Mouse (Mus musculus) embryonic stem cell, embryonic (primary cell): ENCODE data around the gene Gm11492.

Experiments
- CTCF ChIA-PET, 4 experiments: fragments of 300-600 bp in 2 of 4; fragments of 350-600 bp in 2 of 4; sonication (Branson Sonifier 250); formaldehyde crosslinking; loops; one replicate each; lab custom pipeline; 2022; ENCODE audit warnings: inconsistent platforms in 2 of 4; lab: Charles Lee
- POLR2A ChIA-PET, 4 experiments: fragments of 300-600 bp in 2 of 4; fragments of 350-600 bp in 2 of 4; sonication (Branson Sonifier 250); formaldehyde crosslinking; loops; one replicate each; lab custom pipeline; 2022; ENCODE audit warnings: antibody characterized with exemption in 4 of 4, inconsistent platforms in 1 of 4; lab: Charles Lee

Gene Gm11492

DNA sequence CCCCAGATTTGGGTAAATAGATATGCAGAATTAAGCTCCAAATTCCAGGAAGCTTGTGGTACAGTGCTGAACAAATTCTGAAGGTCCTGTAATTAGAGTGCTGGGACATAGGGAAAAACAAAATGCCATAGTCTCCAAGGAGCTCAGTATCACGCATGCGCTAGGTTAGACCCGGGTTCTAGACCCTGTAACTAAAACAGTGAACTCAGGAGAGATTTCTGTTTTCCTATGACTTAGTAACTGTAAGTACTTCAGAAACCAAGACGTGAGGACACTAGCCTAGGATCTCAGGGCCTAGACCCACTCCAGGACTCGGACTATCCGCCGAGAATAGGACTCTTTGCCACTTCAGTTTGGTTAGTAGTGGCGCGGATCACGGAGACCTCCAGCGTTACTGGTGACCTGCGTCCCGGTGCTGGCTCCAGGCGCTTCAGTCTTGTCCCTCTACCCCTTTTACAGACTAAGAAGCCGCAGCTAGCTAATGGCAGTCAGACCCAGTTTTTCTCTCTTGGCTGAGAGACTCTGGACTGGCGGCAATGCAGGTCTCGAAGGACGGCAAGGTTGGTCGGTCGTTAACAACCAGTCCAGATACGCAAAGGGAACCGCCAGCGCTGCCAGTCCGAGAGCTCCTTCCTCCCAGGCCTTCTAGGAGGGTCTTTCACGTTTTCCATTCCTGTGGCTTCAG, 24.5 kb downstream of the Gm11492 start:
- ChIA-PET POLR2A (interaction anchor here (0.5 to 8.3 kb wide), 88 partner anchors 8 to 808 kb away, joined by 3 to 139 read pairs (median 4); partner anchors contain the start of genes Hsf5 (in 3 of the 4), Srsf1 (in 2 of the 4), Tspoap1 (in 2 of the 4) and Rad51c (in 1 of the 4)), CTCF (interaction anchor here (0.6 to 1.6 kb wide), 6 partner anchors 12 to 212 kb away, joined by 3 to 5 read pairs (median 3); no protein-coding TSS in a partner anchor)

DNA sequence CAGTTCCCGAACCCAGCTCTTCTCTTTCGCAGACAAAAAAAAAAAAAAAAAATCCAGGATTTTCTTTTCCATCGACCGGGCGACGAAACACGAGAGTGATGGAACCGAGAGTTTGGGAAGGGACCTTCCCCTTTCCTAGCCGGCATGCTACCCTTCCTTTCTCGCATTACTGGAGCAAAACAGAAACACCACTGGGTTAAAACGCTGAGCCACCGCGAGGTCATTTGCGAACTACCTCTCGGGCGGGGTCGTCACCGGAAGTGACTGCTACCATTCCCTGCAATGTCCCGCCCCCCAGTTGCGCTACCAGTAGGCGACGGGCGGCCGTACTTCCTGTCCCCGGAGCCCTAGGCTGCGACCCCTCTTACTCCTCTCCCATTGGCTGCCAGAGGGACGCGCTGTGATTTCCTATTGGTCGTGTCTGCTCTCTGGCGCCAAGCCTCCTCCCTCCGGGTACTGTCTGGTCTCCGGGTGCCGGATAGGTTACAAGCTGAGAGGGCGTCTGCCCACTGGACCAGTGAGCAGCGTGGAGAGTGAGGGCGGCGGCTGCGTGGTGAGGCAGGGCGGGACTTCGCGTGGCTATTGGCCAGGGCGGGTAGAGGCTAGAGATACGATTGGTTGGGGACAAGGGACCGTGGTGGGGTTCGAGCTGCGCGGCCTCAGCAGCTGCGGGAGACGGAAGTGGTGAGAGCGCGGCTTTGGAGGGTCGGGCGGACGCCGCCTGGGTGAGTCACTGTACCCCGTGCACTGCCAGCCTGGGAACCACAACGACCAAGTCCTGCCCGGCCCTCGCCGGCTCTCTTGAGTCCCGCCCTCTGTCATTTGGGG, 25.3 kb downstream of the Gm11492 start, which contains the start of gene Mtmr4:
Gene Mtmr4, plus strand, starts transcription at position 637 of the 828 bp plus-strand sequence.
- POLR2A ChIA-PET = interaction anchor here (0.6 to 8.3 kb wide), 100 partner anchors 8 to 807 kb away, joined by 3 to 139 read pairs (median 4); partner anchors contain the start of genes Hsf5 (in 3 of the 4), Srsf1 (in 2 of the 4), Tspoap1 (in 2 of the 4) and Prr11 (in 1 of the 4)
- CTCF ChIA-PET = interaction anchor here (0.6 to 1.6 kb wide), 8 partner anchors 13 to 376 kb away, joined by 3 to 5 read pairs (median 3); no protein-coding TSS in a partner anchor

DNA sequence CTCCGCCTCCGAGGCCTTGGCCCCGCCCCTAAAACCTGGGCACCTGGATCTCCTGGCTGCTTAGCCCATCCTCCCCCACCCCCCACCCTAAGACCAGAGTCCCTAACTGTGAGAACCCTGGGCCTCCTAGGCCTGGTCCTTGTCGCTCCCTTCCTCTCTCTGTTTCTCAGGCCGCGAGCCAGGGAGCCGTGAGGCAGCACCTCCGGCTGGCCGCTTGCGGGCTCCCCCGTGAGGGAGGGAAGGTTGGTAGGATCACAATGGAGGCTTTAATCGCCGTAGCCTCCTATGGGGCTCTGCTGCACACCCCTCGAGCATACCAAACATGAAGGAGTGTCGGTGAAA, 25.9 kb downstream of the Gm11492 start:
- CTCF ChIA-PET = interaction anchor here in 2 of 4 experiments (0.8 to 1.6 kb wide), 4 partner anchors 13 to 375 kb away, joined by 3 to 5 read pairs (median 4); no protein-coding TSS in a partner anchor

DNA sequence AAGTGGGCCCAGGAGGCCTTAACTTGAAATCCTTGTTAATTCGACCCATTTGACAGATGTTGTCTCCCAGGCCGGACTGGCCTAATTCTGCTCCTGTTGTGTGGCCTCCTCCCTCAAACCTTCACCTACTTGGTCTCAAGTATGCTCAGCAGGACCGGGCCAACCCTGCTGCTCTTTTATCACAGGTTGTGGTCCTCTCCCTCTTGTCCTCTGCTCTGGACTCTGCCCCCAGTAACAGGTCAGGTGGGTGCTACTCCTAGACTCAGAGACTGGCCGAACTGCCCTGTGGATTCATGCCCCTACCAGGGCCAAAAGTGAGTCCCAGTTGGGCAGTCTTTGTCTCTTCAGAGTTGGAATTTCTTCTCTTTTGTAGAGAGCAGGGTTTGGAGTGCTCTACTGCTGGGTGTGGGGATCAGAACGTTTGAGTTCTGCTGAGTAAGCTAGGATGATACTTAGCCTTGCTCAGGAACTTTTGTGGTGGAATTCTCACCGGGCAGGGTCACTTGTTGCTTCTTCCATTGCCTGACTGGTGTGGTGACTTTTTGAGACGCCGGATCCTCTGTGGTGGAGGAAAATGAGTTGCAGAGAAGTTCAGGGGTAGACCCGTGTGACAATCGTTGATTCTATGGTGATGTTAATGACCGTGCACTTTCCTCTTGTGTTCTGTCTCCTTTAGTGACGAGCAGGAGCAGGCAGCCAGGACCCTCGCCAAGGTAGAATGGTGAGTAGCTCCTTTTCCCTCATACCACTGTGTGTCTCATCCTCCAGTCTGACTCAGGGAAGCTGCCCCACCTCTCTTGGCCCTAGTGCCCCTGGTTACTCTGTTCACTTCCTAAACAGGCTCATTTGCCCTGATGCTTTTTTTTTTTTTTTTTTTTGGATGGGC, 26.5 kb downstream of the Gm11492 start:
- POLR2A ChIA-PET = interaction anchor here in 3 of 4 experiments (0.6 to 8.3 kb wide), 16 partner anchors 7 to 1883 kb away, joined by 3 to 139 read pairs (median 4); partner anchors contain the start of gene Supt4a (in 1 of the 3)
- CTCF ChIA-PET = no interaction called here

More for the DNA sequence above, 25.9 kb downstream of the Gm11492 start:
- POLR2A ChIA-PET = interaction anchor here (0.6 to 8.3 kb wide), 71 partner anchors 8 to 602 kb away, joined by 3 to 139 read pairs (median 4); partner anchors contain the start of genes Hsf5 (in 3 of the 4), Srsf1 (in 2 of the 4), Tspoap1 (in 2 of the 4) and Prr11 (in 1 of the 4)

DNA sequence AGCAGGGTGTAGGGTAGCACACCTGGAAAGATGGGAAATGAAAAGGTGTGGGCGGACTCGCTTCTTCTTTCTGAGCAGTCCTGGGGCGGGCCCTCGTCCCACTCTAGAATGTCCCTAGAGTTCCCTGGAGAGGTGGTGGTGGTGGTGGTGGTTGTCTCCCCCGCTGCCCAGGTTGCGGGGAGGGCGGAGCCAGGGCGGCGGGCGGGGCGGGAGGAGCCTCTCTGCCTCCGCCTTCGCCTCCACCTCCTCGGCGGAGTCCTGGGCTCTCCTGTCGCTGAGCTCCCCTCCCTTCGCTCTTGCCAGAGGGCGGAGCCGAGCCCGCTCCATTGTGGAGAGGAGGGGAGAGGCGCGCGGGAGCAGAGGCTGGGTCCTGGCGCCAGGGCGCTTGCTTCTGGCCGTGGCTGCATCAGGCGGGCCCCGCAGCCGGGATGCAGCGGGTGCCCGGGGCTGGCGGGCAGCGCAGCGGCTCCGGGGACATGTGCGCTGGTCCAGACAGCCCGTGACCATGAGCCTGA, 28.9 kb downstream of the Gm11492 start:
- POLR2A ChIA-PET = interaction anchor here in 3 of 4 experiments (0.5 to 8.3 kb wide), 64 partner anchors 8 to 509 kb away, joined by 3 to 139 read pairs (median 4); partner anchors contain the start of genes Hsf5 (in 2 of the 3), Prr11 (in 2 of the 3), Ska2 (in 2 of the 3) and Supt4a (in 2 of the 3)
- CTCF ChIA-PET = interaction anchor here (0.5 to 1.3 kb wide), 7 partner anchors 21 to 169 kb away, joined by 3 to 6 read pairs (median 3); partner anchors contain the start of gene Hsf5 (in 1 of the 4)

DNA sequence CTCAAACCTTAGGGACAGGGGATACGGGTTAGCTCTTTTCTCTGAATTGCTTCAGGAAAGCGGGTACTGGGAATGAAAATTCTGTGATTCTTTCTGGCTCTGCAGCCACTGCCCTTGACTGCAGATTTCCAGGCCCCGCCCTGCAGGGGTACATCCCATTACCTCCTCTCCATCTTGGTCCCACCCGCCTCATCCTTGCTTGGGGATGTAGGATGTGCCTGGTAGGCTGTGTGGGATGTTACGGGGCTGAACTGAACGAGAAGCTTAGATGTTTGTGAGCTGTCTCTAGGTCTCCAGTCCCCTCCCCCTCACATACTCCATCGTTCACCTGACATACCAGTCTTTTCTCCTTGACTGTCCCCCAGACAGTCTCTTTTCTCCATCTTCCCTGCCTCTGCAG, 29.5 kb downstream of the Gm11492 start:
- POLR2A ChIA-PET = interaction anchor here in 3 of 4 experiments (0.5 to 8.3 kb wide), 58 partner anchors 8 to 1368 kb away, joined by 3 to 139 read pairs (median 5); partner anchors contain the start of genes Hsf5 (in 2 of the 3), Prr11 (in 2 of the 3), Ska2 (in 2 of the 3) and Supt4a (in 2 of the 3)
- CTCF ChIA-PET = interaction anchor here (0.5 to 1.3 kb wide), 7 partner anchors 21 to 169 kb away, joined by 3 to 8 read pairs (median 3); partner anchors contain the start of gene Hsf5 (in 1 of the 4)

DNA sequence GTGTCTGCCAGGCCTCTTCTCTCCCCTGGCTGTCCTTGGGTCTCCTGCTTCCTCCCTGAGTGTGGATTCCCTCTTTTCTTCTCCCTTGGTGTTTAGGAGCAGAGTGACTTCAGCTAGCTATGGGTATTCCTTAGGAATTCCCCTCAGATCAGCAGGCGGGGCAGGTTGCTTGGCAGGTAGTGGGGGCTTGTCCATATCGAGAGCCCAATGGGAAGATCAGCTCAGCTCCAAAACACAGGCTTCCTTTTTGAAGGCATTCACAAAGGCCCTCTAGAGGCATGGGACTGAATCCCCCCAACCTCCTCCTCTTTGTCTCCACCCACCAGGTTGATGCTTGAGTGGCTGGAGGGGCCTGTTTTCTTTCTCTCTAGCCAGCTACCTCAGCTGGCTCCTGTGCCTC, 30.0 kb downstream of the Gm11492 start:
- ChIA-PET CTCF (interaction anchor here in 1 of 4 experiments (0.6 kb wide), 1 partner anchor 73 kb away, joined by 8 read pairs; no protein-coding TSS in a partner anchor), POLR2A (interaction anchor here in 3 of 4 experiments (0.5 to 8.3 kb wide), 20 partner anchors 8 to 1367 kb away, joined by 3 to 139 read pairs (median 7); partner anchors contain the start of genes Hsf5 (in 1 of the 3) and Supt4a (in 1 of the 3))

DNA sequence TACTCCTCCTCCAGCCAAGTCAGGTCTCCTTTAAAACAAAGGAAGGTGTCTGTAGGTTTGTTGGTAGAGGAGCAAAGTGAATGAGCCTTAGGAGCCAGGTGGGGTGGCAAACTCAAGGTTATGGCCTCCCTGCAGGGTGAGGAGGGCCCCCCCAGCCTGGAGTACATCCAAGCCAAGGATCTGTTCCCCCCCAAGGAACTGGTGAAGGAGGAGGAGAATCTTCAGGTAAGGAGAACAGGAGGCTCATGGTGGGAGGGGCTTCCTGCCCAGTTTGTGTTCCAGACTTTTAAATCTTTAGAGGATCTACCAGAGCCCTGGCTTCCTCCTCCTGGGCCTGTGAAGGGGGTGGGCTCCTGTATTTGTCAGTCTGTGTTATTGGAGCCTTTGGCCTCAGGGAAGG, 30.6 kb downstream of the Gm11492 start:
- POLR2A ChIA-PET = interaction anchor here in 3 of 4 experiments (0.6 to 8.3 kb wide), 6 partner anchors 8 to 159 kb away, joined by 3 to 139 read pairs (median 6); no protein-coding TSS in a partner anchor
- CTCF ChIA-PET = no interaction called here

DNA sequence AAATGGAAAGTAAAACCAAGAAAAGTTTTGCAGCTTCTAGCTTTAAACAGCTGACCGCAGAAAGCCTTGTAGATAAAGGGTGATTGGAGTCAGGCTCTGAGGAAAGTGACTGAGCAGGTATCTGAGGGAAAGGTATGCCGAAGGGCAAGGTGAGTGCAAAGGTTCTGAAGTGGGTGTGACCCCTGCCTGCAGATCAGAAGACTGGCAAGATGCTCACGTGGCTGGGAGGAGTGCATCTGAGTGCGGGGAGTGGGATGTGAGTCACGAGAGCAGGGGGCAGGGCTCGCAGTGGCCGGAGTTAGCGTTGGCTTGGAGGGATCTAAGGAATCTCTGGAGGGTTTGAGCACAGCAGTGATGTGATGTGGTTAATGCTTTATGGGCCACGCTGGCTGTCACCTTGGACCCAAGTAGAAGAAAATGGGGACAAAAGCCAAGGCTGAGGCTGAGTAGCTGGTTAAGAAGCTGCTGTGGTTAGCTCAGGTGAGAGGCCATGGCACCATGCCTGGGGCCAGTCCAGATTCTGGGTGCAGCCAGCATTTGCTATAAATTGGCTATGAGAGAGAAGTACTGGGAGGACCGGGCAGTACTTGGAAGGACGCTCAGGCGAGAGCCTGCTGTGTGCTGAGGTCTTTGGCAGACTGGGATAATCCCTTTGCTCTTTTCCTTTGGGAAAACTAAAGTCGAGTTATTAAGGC, 33.1 kb downstream of the Gm11492 start:
- ChIA-PET POLR2A (interaction anchor here in 3 of 4 experiments (0.5 to 1.5 kb wide), 5 partner anchors 9 to 1275 kb away, joined by 3 to 9 read pairs (median 5); partner anchors contain the start of gene Supt4a (in 1 of the 3)), CTCF (interaction anchor here in 1 of 4 experiments (0.6 kb wide), 1 partner anchor 108 kb away, joined by 3 read pairs; no protein-coding TSS in a partner anchor)

DNA sequence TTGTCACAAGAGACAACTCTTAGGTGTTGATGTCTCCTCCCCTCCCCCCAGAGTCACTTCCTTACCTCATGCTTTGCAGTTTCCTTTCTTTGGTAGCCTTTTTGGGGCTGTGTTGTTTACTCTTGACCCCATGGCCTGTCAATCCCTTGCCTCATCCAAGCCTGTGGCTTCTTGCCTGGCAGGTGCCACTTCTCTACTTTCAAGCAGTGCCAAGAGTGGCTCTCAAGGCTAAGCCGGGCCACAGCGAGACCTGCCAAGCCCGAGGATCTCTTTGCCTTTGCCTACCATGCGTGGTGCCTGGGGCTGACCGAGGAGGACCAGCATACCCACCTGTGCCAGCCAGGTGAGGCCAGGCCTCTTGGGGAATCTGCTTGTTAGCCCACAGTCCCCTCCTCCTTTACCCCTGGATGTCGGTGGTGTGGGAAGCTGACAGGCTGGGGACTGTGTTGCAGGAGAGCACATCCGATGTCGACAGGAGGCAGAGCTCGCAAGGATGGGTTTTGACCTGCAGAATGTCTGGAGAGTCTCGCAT, 33.9 kb downstream of the Gm11492 start:
- POLR2A ChIA-PET = interaction anchor here in 3 of 4 experiments (0.5 to 1.5 kb wide), 7 partner anchors 8 to 1276 kb away, joined by 3 to 9 read pairs (median 4); partner anchors contain the start of gene Mtmr4 (in 1 of the 3)
- CTCF ChIA-PET = interaction anchor here in 1 of 4 experiments (0.6 kb wide), 1 partner anchor 107 kb away, joined by 3 read pairs; no protein-coding TSS in a partner anchor

DNA sequence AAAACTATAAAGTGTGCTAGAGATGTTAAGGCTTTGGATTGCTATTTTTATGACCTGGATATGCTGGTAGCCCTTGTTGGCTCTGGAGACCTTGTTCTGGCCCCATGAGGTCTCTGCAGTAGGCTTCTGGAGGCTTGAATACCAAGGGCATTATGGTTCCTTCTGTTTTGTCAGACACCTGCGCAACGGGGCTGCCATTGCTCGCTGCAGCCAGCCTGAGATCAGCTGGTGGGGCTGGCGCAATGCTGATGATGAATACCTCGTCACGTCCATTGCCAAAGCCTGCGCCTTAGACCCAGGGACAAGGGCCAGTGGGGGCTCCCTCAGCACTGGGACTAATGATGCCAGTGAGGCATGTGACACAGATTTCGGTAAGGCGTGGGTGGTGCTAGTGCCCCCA, 35.8 kb downstream of the Gm11492 start:
- ChIA-PET POLR2A (interaction anchor here in 2 of 4 experiments (0.7 to 1.5 kb wide), 5 partner anchors 11 to 1321 kb away, joined by 3 to 7 read pairs (median 4); partner anchors contain the start of gene Hsf5 (in 1 of the 2)), CTCF (interaction anchor here in 1 of 4 experiments (0.7 kb wide), 1 partner anchor 13 kb away, joined by 4 read pairs; no protein-coding TSS in a partner anchor)

DNA sequence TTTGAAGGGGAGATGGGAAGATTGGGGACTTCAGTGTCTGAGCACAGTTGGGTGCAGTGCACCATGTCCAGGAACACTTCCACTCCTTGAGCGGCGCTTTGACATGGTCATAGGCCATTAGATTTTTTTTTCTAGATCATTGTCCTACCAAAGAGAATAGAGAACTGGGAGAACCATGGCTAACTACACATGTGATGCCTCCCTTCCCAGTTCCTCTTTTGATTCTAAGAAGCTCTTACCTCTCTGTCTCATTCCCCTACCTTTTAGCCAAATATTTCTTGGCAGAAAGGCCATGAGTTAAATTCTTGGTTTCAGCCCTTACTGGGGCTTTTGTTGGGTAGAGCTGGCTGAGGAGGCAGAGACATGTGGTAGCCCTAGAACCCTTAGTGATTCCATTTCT, 37.1 kb downstream of the Gm11492 start:
- POLR2A ChIA-PET = interaction anchor here in 3 of 4 experiments (1.0 to 2.0 kb wide), 8 partner anchors 8 to 35 kb away, joined by 3 to 10 read pairs (median 4); partner anchors contain the start of genes Hsf5 (in 1 of the 3) and Mtmr4 (in 1 of the 3)
- CTCF ChIA-PET = no interaction called here

DNA sequence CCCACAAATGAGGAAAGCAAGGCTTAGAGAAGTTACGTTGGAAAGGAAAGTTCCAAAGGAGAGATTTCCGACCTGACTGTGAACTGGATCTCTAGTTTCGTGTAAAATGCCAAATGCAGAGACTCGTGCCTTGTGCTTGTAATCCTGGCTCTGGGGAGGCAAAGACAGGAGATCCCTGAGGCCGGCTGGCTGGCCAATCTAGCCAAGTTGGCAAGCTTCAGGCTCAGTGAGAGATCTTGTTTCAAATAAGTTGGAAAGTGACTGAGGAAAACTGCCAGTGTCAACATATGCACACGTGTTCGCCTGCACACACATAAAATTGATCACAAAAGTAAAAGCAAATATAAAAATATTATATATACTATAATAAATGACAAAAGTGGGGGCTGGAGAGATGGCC, 42.8 kb downstream of the Gm11492 start:
- POLR2A ChIA-PET = interaction anchor here in 2 of 4 experiments (1.0 to 2.2 kb wide), 6 partner anchors 8 to 43 kb away, joined by 3 to 9 read pairs (median 4); no protein-coding TSS in a partner anchor
- CTCF ChIA-PET = interaction anchor here in 1 of 4 experiments (0.6 kb wide), 1 partner anchor 87 kb away, joined by 3 read pairs; no protein-coding TSS in a partner anchor

DNA sequence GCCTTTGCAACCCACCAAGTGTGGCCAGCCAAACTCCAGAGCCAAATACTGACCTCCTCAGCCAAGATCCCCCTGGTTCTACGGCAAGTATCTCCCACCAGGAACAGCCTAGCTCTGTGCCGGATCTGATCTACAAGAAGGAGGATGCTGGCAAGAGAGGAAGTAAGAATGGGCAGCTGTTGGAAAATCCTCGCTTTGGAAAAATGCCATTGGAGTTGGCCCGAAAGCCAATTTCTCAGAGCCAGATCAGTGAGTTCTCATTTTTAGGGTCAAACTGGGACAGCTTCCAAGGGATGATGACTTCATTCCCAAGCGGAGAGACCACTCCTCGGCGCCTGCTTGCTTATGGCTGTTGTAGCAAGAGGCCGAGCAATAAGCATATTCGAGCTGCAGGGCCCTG, 45.1 kb downstream of the Gm11492 start:
- ChIA-PET CTCF (no interaction called here), POLR2A (interaction anchor here in 3 of 4 experiments (0.7 to 3.5 kb wide), 5 partner anchors 14 to 188 kb away, joined by 3 to 11 read pairs (median 3); partner anchors contain the start of genes Mtmr4 (in 1 of the 3) and Tspoap1 (in 1 of the 3))

DNA sequence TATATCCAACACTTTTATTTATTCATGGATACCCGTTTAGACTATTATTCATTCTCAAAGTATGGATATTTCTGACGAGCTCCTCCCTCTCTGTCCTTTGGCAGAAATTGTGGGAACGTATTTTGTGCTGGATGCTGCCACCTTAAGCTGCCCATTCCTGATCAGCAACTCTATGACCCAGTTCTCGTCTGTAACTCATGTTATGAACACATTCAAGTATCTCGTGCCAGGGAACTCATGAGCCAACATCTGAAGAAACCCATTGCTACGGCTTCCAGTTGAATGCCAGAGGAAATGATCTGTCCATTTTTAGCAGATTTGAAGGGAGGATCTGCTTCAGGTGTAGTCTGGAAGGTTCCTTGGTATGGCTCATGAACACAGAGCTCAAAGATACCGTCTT, 47.5 kb downstream of the Gm11492 start:
- CTCF ChIA-PET = interaction anchor here in 1 of 4 experiments (0.6 kb wide), 1 partner anchor 419 kb away, joined by 3 read pairs; no protein-coding TSS in a partner anchor
- POLR2A ChIA-PET = interaction anchor here in 3 of 4 experiments (0.5 to 3.5 kb wide), 6 partner anchors 9 to 23 kb away, joined by 4 to 11 read pairs (median 6); partner anchors contain the start of gene Mtmr4 (in 1 of the 3)
